Mouse (Mus musculus): ENCODE data around the gene Gm3453.
"Not testable (repeated sequence)": the region's sequence is repeated elsewhere in the genome, so short reads cannot be mapped to it uniquely, and the experiment has no call there.

- TF ChIP-seq POLR2A (IDR thresholded peaks at IDR 0.05; ENCODE audit: low read depth, low read length); CTCF (IDR thresholded peaks at IDR 0.05; ENCODE audit: extremely low read depth, insufficient read depth, insufficient read length, insufficient replicate concordance): not testable (repeated sequence)
Observed at GRCm38 (mm10) chr14:5960479-5960878, 18.5 kb downstream of the Gm3453 start.

All from spleen, adult 2 months (tissue).